Mouse (Mus musculus): ENCODE results near the gene Phlpp1.
A peak's percentile ranks its signal among the peaks of the same experiment; 100 is the strongest.
"Not testable (repeated sequence)": the region's sequence is repeated elsewhere in the genome, so short reads cannot be mapped to it uniquely, and the experiment has no call there.

The Phlpp1 gene

GRCm38 (mm10) chr1:106244245-106244644 lies 72.7 kb downstream of the Phlpp1 start:
- DNase-seq (ENCODE audit: low spot score): no peak

- DNase-seq (ENCODE audit: low spot score): no peak
Measured at GRCm38 (mm10) chr1:106254047-106254446, 82.5 kb downstream of the Phlpp1 start.

DNA sequence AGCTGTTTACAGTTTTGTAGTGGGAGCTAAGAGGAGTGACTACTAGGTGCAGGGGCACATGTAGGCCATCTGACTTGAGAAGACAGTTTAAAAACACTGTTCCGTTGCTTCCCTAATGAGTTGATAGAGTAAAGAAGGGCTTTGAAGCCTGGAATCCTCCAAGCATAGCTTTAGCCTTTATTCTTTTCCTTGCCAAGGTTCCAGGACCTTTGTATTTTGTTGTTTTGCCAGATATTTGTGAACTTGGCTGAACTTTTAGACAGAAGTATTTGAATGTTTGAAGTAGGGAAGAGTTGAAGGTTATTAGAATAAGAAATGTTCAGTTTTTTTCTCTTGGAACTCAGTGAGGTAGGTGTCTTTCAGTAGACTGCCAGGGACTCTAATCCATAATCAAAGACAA lies 85.6 kb downstream of the Phlpp1 start:
- peak; percentile 36 for DNase-seq (ENCODE audit: low spot score)

- DNase-seq (ENCODE audit: low spot score): peak; percentile 64
Measured at GRCm38 (mm10) chr1:106268028-106268799, 96.7 kb downstream of the Phlpp1 start.

- DNase-seq (ENCODE audit: low spot score): no peak
Measured at GRCm38 (mm10) chr1:106269337-106269736, 97.8 kb downstream of the Phlpp1 start.

GRCm38 (mm10) chr1:106272916-106273315 lies 101.4 kb downstream of the Phlpp1 start:
- DNase-seq (ENCODE audit: low spot score): no peak

GRCm38 (mm10) chr1:106273801-106274200 lies 102.2 kb downstream of the Phlpp1 start:
- DNase-seq (ENCODE audit: low spot score): no peak

- no peak for DNase-seq (ENCODE audit: low spot score)
Measured at GRCm38 (mm10) chr1:106274561-106275001, 103.0 kb downstream of the Phlpp1 start.

DNA sequence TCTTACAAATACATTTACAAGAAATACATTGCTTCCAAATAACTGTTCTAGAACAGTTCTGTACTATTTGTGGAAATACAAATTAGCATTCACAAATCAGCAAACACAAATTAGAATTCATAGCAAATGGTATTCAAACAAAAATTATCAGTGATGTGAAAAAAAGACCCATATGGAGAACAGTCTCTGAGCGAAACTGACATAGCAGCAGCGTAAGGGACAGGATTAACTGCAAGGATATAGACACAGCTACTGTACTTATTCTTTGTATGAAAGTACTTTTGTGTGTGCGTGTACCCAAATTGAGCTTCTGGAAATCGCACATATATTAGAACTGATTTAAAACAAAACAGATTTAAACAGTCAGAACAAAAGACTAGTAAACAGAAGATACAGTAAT lies 103.6 kb downstream of the Phlpp1 start:
- no peak for DNase-seq (ENCODE audit: low spot score)

DNA sequence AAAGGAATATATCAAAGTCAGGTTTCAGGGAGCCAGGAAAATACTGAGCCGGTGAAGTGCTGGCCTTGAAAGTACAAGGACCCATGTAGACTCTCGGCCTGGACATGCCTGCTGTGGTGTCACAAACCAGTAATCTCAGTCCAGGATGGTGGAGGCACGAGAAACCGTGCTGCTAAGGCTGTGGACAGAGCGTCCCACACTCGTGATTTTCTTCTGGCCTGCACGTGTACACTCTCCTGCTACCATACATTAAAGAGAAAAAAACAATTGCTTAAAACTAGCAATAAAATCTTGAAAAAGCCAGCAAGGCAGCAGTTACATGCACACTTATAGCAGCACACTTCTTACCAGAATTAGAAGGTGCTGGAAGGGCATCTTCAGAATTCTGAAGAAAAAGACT lies 104.2 kb downstream of the Phlpp1 start:
- DNase-seq (ENCODE audit: low spot score): no peak

- no peak for DNase-seq (ENCODE audit: low spot score)
Measured at GRCm38 (mm10) chr1:106276824-106277223, 105.3 kb downstream of the Phlpp1 start.

- no peak for DNase-seq (ENCODE audit: low spot score)
Measured at GRCm38 (mm10) chr1:106277286-106277685, 105.7 kb downstream of the Phlpp1 start.

DNA sequence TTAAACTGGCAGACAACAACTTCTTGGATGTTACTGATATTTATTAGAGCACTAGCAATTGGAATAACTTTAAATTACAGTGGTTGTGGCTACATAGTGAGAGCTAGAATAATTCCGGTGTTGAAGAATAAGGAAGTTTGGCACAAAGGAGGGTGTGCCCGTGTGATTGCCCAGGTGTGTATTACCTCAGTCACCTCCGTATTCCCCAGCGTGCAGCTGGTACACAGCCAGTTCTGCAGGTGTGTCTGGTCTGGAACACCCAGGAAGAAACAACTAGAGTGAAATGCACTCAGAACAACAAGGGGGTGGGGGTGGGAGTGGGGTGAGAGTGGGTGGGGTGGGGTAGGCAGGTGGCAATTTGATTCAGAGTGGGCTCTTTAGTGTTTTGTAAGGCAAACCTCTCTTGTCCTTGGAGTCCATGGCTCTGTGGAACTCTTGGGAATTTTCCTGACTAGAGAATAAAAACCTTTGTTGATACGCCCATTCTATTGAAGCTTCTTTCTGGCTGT lies 107.1 kb downstream of the Phlpp1 start:
- DNase-seq (ENCODE audit: low spot score): peak; percentile 21

- no peak for DNase-seq (ENCODE audit: low spot score)
Measured at GRCm38 (mm10) chr1:106279404-106280123, 108.0 kb downstream of the Phlpp1 start.

- DNase-seq (ENCODE audit: low spot score): peak; percentile 57
Measured at GRCm38 (mm10) chr1:106280171-106280913, 108.8 kb downstream of the Phlpp1 start.

- no peak for DNase-seq (ENCODE audit: low spot score)
Measured at GRCm38 (mm10) chr1:106286815-106287214, 115.3 kb downstream of the Phlpp1 start.

DNA sequence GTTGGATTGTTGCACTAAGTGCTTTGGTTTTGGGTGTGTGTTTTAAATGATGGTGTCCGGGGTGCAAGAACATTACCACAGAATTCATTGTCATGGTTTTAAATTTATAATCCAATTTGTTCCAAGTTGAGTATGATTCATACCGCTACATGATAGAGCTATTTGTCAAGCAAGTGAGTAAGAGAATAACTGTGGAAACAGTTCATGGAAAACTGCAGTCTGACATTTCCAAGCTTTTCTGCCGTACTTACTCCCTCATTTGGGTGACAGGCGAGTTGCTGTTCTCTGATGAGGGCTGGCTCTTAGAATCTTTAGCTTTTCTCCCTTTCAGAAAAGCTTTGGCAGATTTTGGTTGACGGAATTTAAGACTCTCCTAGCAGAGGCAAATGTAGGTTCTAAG lies 117.5 kb downstream of the Phlpp1 start:
- DNase-seq (ENCODE audit: low spot score): no peak

- no peak for DNase-seq (ENCODE audit: low spot score)
Measured at GRCm38 (mm10) chr1:106289580-106289979, 118.0 kb downstream of the Phlpp1 start.

DNA sequence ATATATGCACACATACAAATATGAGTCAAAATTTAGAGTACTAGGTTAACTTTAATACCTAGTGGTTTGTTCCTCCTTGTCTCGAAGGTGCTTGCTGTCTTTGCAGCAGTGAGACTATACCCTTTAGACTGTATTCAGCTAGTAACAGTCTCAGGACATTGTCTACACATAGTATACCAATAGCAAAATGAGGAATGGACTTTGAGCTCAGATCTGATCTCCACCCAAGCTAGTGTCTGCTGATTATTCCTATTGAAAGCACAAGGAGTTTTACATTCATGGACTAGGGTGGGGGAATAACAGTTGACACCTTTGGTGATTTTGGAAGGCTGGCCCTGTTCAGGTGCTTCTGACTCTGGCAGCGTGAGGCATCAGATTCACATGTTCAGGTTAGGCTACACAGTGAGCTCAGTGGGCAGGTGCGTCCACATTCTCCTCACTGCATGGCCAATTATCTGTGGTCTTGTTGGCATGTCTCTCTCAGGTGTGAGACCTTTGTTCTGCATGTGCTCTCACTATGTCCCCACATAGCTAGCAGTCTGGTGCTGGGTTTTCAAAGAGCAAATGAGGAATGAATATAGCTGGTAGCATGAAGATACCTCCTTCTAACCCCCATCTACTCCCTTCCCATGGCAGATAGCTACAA lies 138.0 kb downstream of the Phlpp1 start:
- no peak for DNase-seq (ENCODE audit: low spot score)

GRCm38 (mm10) chr1:106310285-106310684 lies 138.7 kb downstream of the Phlpp1 start:
- no peak for DNase-seq (ENCODE audit: low spot score)

GRCm38 (mm10) chr1:106311830-106312229 lies 140.3 kb downstream of the Phlpp1 start:
- not testable (repeated sequence) for DNase-seq (ENCODE audit: low spot score)

DNA sequence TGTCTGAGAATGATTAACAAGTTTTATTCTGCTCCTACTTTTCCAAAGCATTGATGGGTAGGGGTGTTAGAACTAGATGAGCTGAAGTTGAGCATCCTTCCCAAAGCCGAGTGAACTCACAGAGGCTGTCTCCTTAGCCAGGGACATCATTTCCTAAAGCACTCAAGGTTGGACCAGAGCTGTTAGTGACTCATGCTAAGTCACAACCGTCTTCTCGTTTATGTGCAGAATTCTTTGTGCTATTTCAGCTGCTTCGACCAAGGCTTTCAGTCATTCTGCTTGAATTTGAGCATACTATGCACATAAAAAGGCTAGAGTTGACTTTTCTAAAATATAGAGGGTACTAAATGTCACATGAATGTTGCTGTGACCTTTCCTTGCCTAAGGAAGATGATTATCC lies 142.9 kb downstream of the Phlpp1 start:
- no peak for DNase-seq (ENCODE audit: low spot score)

Data from lung, postnatal 25 days (tissue).